Mouse (Mus musculus) intestine, postnatal 0 days (tissue): ENCODE results near the gene Epn3. TPM values are rescaled to one million over a fixed set of nuclear protein-coding genes. Genes with fewer than 3 reads are reported as not detected.

Source experiments
- ATAC-seq: fragments of 200-750 bp; cut with Nextera tagmentation; 2 replicates; pipeline ENCODE4 v1.8.0; 2017; ENCODE audit warnings: mild to moderate bottlenecking, moderate TSS enrichment, moderate library complexity
- H3K27ac ChIP-seq: fragments of 300-500 bp; sonication (generic); 2 replicates; pipeline ENCODE4 v1.5.1; 2014; ENCODE audit warnings: mild to moderate bottlenecking, low read depth, low read length, moderate library complexity
- H3K27me3 ChIP-seq: fragments of 300-500 bp; sonication (generic); replicated peaks from 2 replicates; pipeline ENCODE4 v1.6.1; 2014; ENCODE audit warnings: low read length, mixed read lengths; ENCODE audit not compliant: control insufficient read depth, insufficient read depth
- H3K36me3 ChIP-seq: fragments of 300-500 bp; sonication (generic); 2 replicates; pipeline ENCODE4 v1.6.1; 2014; ENCODE audit warnings: mild to moderate bottlenecking, moderate library complexity; ENCODE audit not compliant: control insufficient read depth, insufficient read depth
- H3K4me1 ChIP-seq: fragments of 300-500 bp; sonication (generic); replicated peaks from 2 replicates; pipeline ENCODE4 v1.6.1; 2014; ENCODE audit warnings: antibody characterized with exemption, low read length, mixed read lengths; ENCODE audit not compliant: control insufficient read depth, insufficient read depth
- H3K4me2 ChIP-seq: fragments of 300-500 bp; sonication (generic); replicated peaks from 2 replicates; pipeline ENCODE4 v1.6.1; 2014; ENCODE audit warnings: low read depth, mild to moderate bottlenecking, moderate library complexity
- H3K4me3 ChIP-seq: fragments of 300-500 bp; sonication (generic); 2 replicates; pipeline ENCODE4 v1.5.1; 2014; ENCODE audit warnings: low read depth, low read length
- H3K9ac ChIP-seq: fragments of 300-500 bp; sonication (generic); 2 replicates; pipeline ENCODE4 v1.6.1; 2014; ENCODE audit warnings: mild to moderate bottlenecking, low read depth, low read length
- H3K9me3 ChIP-seq: fragments of 300-500 bp; sonication (generic); 2 replicates; pipeline ENCODE4 v1.6.1; 2016; ENCODE audit warnings: mixed run types; ENCODE audit not compliant: control insufficient read depth
- CTCF ChIP-seq: sonication (generic); IDR thresholded peaks from 2 replicates; pipeline ENCODE4 v1.5.1; 2016; ENCODE audit warnings: low read depth, mild to moderate bottlenecking, control low read depth, antibody characterized with exemption, moderate library complexity
- WGBS: fragments of 180-500 bp; shearing (Covaris S2); extraction: QIAGEN DNeasy Blood & Tissue Kit; methylation state at CpG from one replicate; pipeline ENCODE4 v1.1.7; 2014; 5-methylcytosine and 5-hydroxymethylcytosine counted together
- polyA plus RNA-seq: library from polyadenylated mRNA; unstranded; fragments of >200 nt; fragmentation: Nextera tagmentation; extraction: Ambion mirVana; gene quantifications from 2 replicates; pipeline ENCODE4 v1.2.1, GENCODE M21; 2015

Gene Epn3
- polyA plus RNA-seq, 1 experiment from 2014 or later = 0.55 TPM

GRCm38 (mm10) chr11:94447017-94447416, 52.8 kb downstream of the Epn3 start:
- Histone ChIP-seq H3K4me3 (no peak overlapping the region), H3K4me1 (no peaks in the 10 kb centered on the region), H3K27ac (no peak overlapping the region), H3K4me2 (no peak overlapping the region), H3K9me3 (no peaks in the 10 kb centered on the region), H3K27me3 (0 out of 2 replicates have a peak, but pooled peaks cover 2% of the 10 kb centered on the region), H3K36me3 (no peaks in the 10 kb centered on the region), H3K9ac (no peak overlapping the region)
- 36% methylated on average over 3 of the region's 3 CpGs for WGBS
- no peak for ATAC-seq
- TF ChIP-seq CTCF = no peak

GRCm38 (mm10) chr11:94445300-94445699, 54.5 kb downstream of the Epn3 start:
- H3K9ac ChIP-seq = no peak overlapping the region
- no peaks in the 10 kb centered on the region for H3K4me1 ChIP-seq
- no peaks in the 10 kb centered on the region for H3K9me3 ChIP-seq
- TF ChIP-seq CTCF = no peak
- H3K4me3 ChIP-seq = no peak overlapping the region
- H3K27ac ChIP-seq = no peak overlapping the region
- no peak overlapping the region for H3K4me2 ChIP-seq
- 0 out of 2 replicates have a peak, but pooled peaks cover under 1% of the 10 kb centered on the region for H3K27me3 ChIP-seq
- 14% methylated on average over 4 of the region's 4 CpGs for WGBS
- ATAC-seq = 0 out of 2 replicates have a peak, but pooled peaks have one; percentile 8
- H3K36me3 ChIP-seq = no peaks in the 10 kb centered on the region

- no peak for ATAC-seq
- no peaks in the 10 kb centered on the region for H3K9me3 ChIP-seq
These were observed 54.9 kb downstream of the Epn3 start for GRCm38 (mm10) chr11:94444829-94445228.

GRCm38 (mm10) chr11:94441752-94442151, 58.0 kb downstream of the Epn3 start:
- H3K27ac ChIP-seq = no peak overlapping the region
- H3K36me3 ChIP-seq = no peaks in the 10 kb centered on the region
- H3K9ac ChIP-seq = no peak overlapping the region
- H3K4me1 ChIP-seq = no peaks in the 10 kb centered on the region
- H3K4me3 ChIP-seq = no peak overlapping the region
- ATAC-seq = no peak
- TF ChIP-seq CTCF = no peak
- H3K4me2 ChIP-seq = no peak overlapping the region
- H3K27me3 ChIP-seq = no peaks in the 10 kb centered on the region
- no peaks in the 10 kb centered on the region for H3K9me3 ChIP-seq
- 77% methylated on average over 9 of the region's 9 CpGs for WGBS

More at GRCm38 (mm10) chr11:94444829-94445228, 54.9 kb downstream of the Epn3 start:
- Histone ChIP-seq H3K4me3 (no peak overlapping the region), H3K27ac (no peak overlapping the region), H3K36me3 (no peaks in the 10 kb centered on the region), H3K4me1 (no peaks in the 10 kb centered on the region), H3K9ac (no peak overlapping the region), H3K4me2 (no peak overlapping the region), H3K27me3 (no peaks in the 10 kb centered on the region)
- no peak for TF ChIP-seq CTCF
- 72% methylated on average over 5 of the region's 5 CpGs for WGBS

- Histone ChIP-seq H3K4me2 (no peak overlapping the region), H3K9me3 (no peaks in the 10 kb centered on the region), H3K4me3 (no peak overlapping the region), H3K4me1 (no peaks in the 10 kb centered on the region), H3K9ac (no peak overlapping the region), H3K27ac (no peak overlapping the region), H3K36me3 (no peaks in the 10 kb centered on the region), H3K27me3 (no peaks in the 10 kb centered on the region)
- no peak for TF ChIP-seq CTCF
- WGBS = 47% methylated on average over 7 of the region's 7 CpGs
- no peak for ATAC-seq
These were observed 58.7 kb downstream of the Epn3 start for GRCm38 (mm10) chr11:94441122-94441521.

- WGBS = 87% methylated on average over 6 of the region's 6 CpGs
- Histone ChIP-seq H3K4me2 (no peak overlapping the region), H3K9me3 (no peaks in the 10 kb centered on the region), H3K4me3 (no peak overlapping the region), H3K36me3 (no peaks in the 10 kb centered on the region), H3K9ac (no peak overlapping the region), H3K27ac (no peak overlapping the region), H3K4me1 (no peaks in the 10 kb centered on the region), H3K27me3 (no peaks in the 10 kb centered on the region)
- ATAC-seq = no peak
- TF ChIP-seq CTCF = no peak
These were observed 59.4 kb downstream of the Epn3 start for GRCm38 (mm10) chr11:94440421-94440820.

Other genes with a start within 250 kb of the Epn3 start
- gene Gm21885, start 218.1 kb downstream of the Epn3 start, polyA plus RNA-seq = 92.5 and 139 TPM in 2 replicates
- gene Luc7l3, start 178.0 kb downstream of the Epn3 start, polyA plus RNA-seq = 52.4 and 60.1 TPM in 2 replicates
- gene Ankrd40, start 172.0 kb downstream of the Epn3 start, polyA plus RNA-seq = 18.0 and 19.6 TPM in 2 replicates
- gene Abcc3, start 107.0 kb downstream of the Epn3 start, polyA plus RNA-seq = 3.2 and 3.9 TPM in 2 replicates
- 1.2 and 1.4 TPM in 2 replicates for gene Cacna1g, start 25.8 kb downstream of the Epn3 start, polyA plus RNA-seq
- not detected in 2 replicates for gene Spata20, start 13.8 kb downstream of the Epn3 start, polyA plus RNA-seq
- 0.94 and 1.7 TPM in 2 replicates for gene Mycbpap, start 21.8 kb upstream of the Epn3 start, polyA plus RNA-seq
- gene Rsad1, start 49.3 kb upstream of the Epn3 start, polyA plus RNA-seq = 1.2 and 1.8 TPM in 2 replicates
- 1.9 and 3.3 TPM in 2 replicates for gene Chad, start 65.1 kb upstream of the Epn3 start, polyA plus RNA-seq
- 6.3 and 6.7 TPM in 2 replicates for gene Acsf2, start 101.9 kb upstream of the Epn3 start, polyA plus RNA-seq
- gene Lrrc59, start 129.8 kb upstream of the Epn3 start, polyA plus RNA-seq = 165 and 172 TPM in 2 replicates
- 148 and 158 TPM in 2 replicates for gene Mrpl27, start 153.8 kb upstream of the Epn3 start, polyA plus RNA-seq
- gene Eme1, start 154.0 kb upstream of the Epn3 start, polyA plus RNA-seq = 3.7 and 4.2 TPM in 2 replicates
- 8.0 and 8.2 TPM in 2 replicates for gene Xylt2, start 177.5 kb upstream of the Epn3 start, polyA plus RNA-seq
- gene Gm11541, start 204.5 kb upstream of the Epn3 start, polyA plus RNA-seq = 0.07 TPM in 1 of 2 replicates, not detected in the other
- gene Cdc34b, start 241.8 kb upstream of the Epn3 start, polyA plus RNA-seq = 0.13 TPM in 1 of 2 replicates, not detected in the other